Mouse (Mus musculus): Measurements from ENCODE around the gene Sema6d. TPM values are rescaled to one million over a fixed set of nuclear protein-coding genes. Genes with fewer than 3 reads are reported as not detected.

Sema6d gene
- total and polyA plus RNA-seq, 2 experiments from 2014 or later = 22.6 to 64.8 TPM

DNA sequence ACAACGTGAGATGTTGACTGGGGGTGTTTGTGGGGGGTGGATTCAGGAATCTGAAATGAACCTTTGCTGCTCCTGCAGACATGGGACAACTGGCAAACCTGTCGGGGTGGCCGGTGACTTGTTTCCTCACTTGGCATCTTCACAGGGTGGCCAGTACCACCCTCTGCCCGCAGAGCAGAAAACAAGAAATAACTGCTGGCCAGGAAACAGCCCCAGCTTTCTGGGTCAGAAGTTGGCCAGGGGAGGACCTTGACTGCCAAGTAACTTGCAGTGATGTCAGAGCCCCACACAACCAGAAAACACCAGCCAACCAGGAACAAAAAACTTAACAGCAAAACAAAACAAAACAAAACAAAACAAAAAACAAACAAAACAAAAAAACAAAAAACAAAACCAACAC, 518.8 kb downstream of the Sema6d start:
- Histone ChIP-seq H3K9me3 (ENCODE audit: low read length) (no peaks in the 10 kb centered on the region), H3K4me3 (ENCODE audit: low read depth, low read length) (no peak overlapping the region), H3K36me3 (ENCODE audit: insufficient read depth, low read length) (no peaks in the 10 kb centered on the region), H3K27ac (ENCODE audit: low read depth, low read length) (no peak overlapping the region), H3K4me2 (ENCODE audit: low read depth, low read length, poor library complexity, severe bottlenecking) (no peak overlapping the region), H3K4me1 (ENCODE audit: insufficient read depth, low read length) (peaks cover 3% of the 10 kb centered on the region; the same call in 1 of the 2 replicates), H3K27me3 (ENCODE audit: insufficient read depth, low read length) (no peaks in the 10 kb centered on the region), H3K9ac (replicated peaks; ENCODE audit: low read length, poor library complexity, severe bottlenecking) (no peak overlapping the region)
- no peak for TF ChIP-seq CTCF (IDR thresholded peaks at IDR 0.05)
- DNase-seq (ENCODE audit: low spot score) (peak; percentile 50), ATAC-seq (ENCODE audit: low FRiP score) (no peak)
- 60% methylated on average over 4 of the region's 4 CpGs for WGBS

DNA sequence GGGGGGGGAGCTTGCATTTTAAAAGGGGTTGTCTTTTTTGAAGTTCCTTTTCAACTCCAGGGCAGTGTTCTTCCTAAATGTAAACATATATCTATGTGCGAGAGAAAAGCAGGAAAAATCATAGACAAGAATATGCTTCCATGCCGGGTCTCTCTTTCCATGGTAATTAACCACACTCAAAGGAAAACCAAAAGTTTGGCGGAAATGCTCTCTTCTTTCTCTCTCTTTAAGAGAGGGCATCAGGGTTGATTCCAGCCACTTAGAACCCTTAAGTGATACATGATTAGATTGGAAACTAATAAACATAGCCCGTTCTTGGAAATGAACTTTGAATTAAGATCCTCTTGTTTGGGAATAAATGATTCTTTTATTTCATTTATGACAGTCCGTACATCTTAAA, 519.2 kb downstream of the Sema6d start:
- Histone ChIP-seq H3K27ac (ENCODE audit: low read depth, low read length) (no peak overlapping the region), H3K27me3 (ENCODE audit: insufficient read depth, low read length) (no peaks in the 10 kb centered on the region), H3K36me3 (ENCODE audit: insufficient read depth, low read length) (no peaks in the 10 kb centered on the region), H3K9ac (replicated peaks; ENCODE audit: low read length, poor library complexity, severe bottlenecking) (no peak overlapping the region), H3K4me1 (ENCODE audit: insufficient read depth, low read length) (peaks cover 3% of the 10 kb centered on the region; the same call in 1 of the 2 replicates), H3K9me3 (ENCODE audit: low read length) (no peaks in the 10 kb centered on the region), H3K4me3 (ENCODE audit: low read depth, low read length) (peak overlapping the region; percentile 65; the same call in 1 of the 2 replicates), H3K4me2 (ENCODE audit: low read depth, low read length, poor library complexity, severe bottlenecking) (peak overlapping the region; percentile 93)
- DNase-seq (ENCODE audit: low spot score) = no peak
- WGBS = 24% methylated on average over 5 of the region's 5 CpGs
- ATAC-seq (ENCODE audit: low FRiP score) = no peak
- no peak for TF ChIP-seq CTCF (IDR thresholded peaks at IDR 0.05)

DNA sequence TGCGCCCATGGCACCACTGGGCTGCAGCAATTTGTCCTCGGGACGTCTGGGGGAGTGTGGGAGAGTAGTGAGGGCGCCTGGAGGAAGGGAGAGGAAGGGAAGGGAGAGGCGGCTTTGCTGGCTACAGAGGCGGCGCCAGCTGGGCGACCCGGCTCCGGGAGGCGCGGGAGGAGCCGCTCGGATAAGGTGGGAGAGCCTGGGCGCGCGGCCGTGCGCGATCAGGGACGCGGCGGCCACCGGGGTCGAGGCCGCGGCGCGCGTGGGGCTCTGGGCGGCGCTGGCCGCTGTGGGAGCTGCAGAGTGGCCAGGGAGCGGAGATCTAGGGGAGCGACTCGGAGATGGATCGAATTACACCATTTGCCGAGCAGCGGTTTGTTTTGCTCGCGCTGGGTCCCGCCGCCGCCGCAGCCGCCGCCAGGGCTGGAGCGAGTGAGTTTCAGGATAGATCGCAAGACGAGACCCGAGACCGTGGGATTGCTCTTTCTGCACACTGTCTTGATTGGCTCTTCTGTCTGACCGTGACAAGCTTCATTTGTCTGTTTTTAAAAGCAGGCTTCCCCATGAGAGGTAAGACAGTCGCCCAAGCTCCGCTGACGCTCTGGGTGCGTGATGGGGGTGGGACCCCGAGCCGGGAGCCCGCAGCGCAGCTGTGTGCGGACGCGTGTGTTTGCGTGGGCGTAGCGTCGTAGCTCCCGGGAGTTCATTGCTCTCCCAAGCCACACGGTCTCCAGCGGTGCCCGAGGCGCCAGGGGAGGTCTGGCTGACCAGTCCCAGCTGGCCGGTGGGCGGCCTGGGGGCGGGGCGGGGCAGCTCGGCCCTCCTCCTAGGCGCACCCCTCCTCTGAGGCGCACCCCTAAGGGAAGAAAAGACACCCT, 520.2 kb downstream of the Sema6d start:
- under 1% methylated on average over 61 of the region's 80 CpGs for WGBS
- DNase-seq (ENCODE audit: low spot score) (peak; percentile 81), ATAC-seq (ENCODE audit: low FRiP score) (peak; percentile 83)
- H3K9ac ChIP-seq (replicated peaks; ENCODE audit: low read length, poor library complexity, severe bottlenecking) = peak overlapping the region; percentile 67
- H3K9me3 ChIP-seq (ENCODE audit: low read length) = no peaks in the 10 kb centered on the region
- no peaks in the 10 kb centered on the region for H3K36me3 ChIP-seq (ENCODE audit: insufficient read depth, low read length)
- TF ChIP-seq CTCF (IDR thresholded peaks at IDR 0.05) = no peak
- H3K4me3 ChIP-seq (ENCODE audit: low read depth, low read length) = peak overlapping the region; percentile 65
- peak overlapping the region; percentile 70 for H3K27ac ChIP-seq (ENCODE audit: low read depth, low read length)
- peak overlapping the region; percentile 93 for H3K4me2 ChIP-seq (ENCODE audit: low read depth, low read length, poor library complexity, severe bottlenecking)
- peaks cover 3% of the 10 kb centered on the region; the same call in 1 of the 2 replicates for H3K4me1 ChIP-seq (ENCODE audit: insufficient read depth, low read length)
- H3K27me3 ChIP-seq (ENCODE audit: insufficient read depth, low read length) = no peaks in the 10 kb centered on the region

DNA sequence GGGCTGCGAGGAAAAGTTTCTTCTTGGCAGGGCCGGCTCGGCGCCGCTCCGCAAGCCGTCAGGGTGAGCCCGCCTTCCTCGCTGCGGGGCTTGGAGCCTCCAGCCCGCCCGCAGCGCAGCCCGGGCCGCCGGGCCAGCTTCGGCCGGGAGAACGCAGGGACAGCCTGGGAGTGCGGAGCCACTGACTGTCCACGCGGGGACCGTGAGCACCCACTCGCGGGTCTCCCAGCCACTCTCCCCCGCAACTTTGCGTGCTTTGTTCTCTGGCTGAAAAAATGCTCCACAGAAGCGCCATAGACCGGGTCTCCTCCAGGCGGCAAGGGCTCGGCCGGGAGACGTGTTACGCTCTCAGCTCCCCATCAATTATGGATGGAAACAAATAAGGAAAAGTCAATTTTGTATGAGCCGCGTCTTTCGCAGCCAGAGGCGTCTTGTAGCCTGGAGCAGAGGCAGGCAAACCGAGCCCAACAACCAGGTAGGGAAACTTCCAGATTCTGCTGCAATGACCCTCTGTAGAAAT, 520.9 kb downstream of the Sema6d start:
- ATAC-seq (ENCODE audit: low FRiP score) = peak; percentile 57; the same call in 1 of the 2 replicates
- H3K4me1 ChIP-seq (ENCODE audit: insufficient read depth, low read length) = peaks cover 3% of the 10 kb centered on the region; the same call in 1 of the 2 replicates
- peak overlapping the region; percentile 93 for H3K4me2 ChIP-seq (ENCODE audit: low read depth, low read length, poor library complexity, severe bottlenecking)
- WGBS = under 1% methylated on average over 39 of the region's 39 CpGs
- DNase-seq (ENCODE audit: low spot score) = peak; percentile 31
- no peaks in the 10 kb centered on the region for H3K9me3 ChIP-seq (ENCODE audit: low read length)
- no peaks in the 10 kb centered on the region for H3K27me3 ChIP-seq (ENCODE audit: insufficient read depth, low read length)
- TF ChIP-seq CTCF (IDR thresholded peaks at IDR 0.05) = no peak
- H3K36me3 ChIP-seq (ENCODE audit: insufficient read depth, low read length) = no peaks in the 10 kb centered on the region
- peak overlapping the region; percentile 67 for H3K9ac ChIP-seq (replicated peaks; ENCODE audit: low read length, poor library complexity, severe bottlenecking)
- peak overlapping the region; percentile 70 for H3K27ac ChIP-seq (ENCODE audit: low read depth, low read length)
- H3K4me3 ChIP-seq (ENCODE audit: low read depth, low read length) = peak overlapping the region; percentile 65

DNA sequence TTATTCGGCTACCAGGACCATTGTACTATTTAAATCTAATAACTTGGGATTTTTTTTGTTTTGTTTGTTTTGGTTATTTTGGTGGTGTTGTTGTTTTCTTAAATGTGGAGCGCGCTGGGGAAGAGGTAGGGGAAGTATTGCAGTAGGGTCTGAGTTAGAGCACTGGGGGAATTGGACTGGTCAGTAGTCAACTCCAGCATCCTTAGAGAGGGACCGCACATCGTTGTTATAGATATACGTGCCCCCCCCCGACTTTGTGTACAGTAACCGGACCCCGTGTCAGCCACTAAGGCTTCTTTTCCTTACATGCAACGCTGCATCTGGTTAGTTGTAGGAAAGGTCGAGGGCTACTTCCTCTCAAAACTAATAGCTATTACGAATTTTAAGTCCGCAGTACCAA, 521.5 kb downstream of the Sema6d start:
- Histone ChIP-seq H3K4me2 (ENCODE audit: low read depth, low read length, poor library complexity, severe bottlenecking) (peak overlapping the region; percentile 93), H3K9ac (replicated peaks; ENCODE audit: low read length, poor library complexity, severe bottlenecking) (peak overlapping the region; percentile 67), H3K36me3 (ENCODE audit: insufficient read depth, low read length) (no peaks in the 10 kb centered on the region), H3K27me3 (ENCODE audit: insufficient read depth, low read length) (no peaks in the 10 kb centered on the region), H3K4me3 (ENCODE audit: low read depth, low read length) (peak overlapping the region; percentile 65), H3K4me1 (ENCODE audit: insufficient read depth, low read length) (peaks cover 3% of the 10 kb centered on the region; the same call in 1 of the 2 replicates), H3K9me3 (ENCODE audit: low read length) (no peaks in the 10 kb centered on the region), H3K27ac (ENCODE audit: low read depth, low read length) (0 out of 2 replicates have a peak overlapping the region, but pooled peaks have one; percentile 19)
- 20% methylated on average over 13 of the region's 13 CpGs for WGBS
- DNase-seq (ENCODE audit: low spot score) = no peak
- TF ChIP-seq CTCF (IDR thresholded peaks at IDR 0.05) = no peak
- ATAC-seq (ENCODE audit: low FRiP score) = no peak

DNA sequence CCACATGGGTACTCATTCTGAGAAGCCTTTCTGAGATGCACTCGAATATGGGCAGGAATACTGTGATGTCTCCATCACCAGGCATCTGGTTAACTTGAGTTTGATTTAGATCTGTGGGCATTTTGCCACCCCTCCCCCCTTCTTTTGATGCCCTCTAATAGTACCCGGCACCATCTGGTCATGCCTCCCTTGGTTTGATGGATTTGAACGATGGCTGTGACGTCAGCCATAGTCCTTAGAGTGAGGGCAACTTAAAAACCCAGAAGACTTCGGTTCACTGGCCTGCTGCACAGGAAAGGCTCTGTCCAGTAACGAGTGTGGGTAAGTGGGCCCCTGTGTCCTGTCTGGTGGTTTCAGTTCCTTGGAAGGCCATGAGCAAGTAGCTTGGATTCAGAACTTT, 522.5 kb downstream of the Sema6d start:
- DNase-seq (ENCODE audit: low spot score) = peak; percentile 84
- WGBS = 15% methylated on average over 6 of the region's 6 CpGs
- ATAC-seq (ENCODE audit: low FRiP score) = no peak

More for the DNA sequence above, 522.5 kb downstream of the Sema6d start:
- 0 out of 2 replicates have a peak overlapping the region, but pooled peaks have one; percentile 67 for H3K9ac ChIP-seq (replicated peaks; ENCODE audit: low read length, poor library complexity, severe bottlenecking)
- peaks cover 3% of the 10 kb centered on the region; the same call in 1 of the 2 replicates for H3K4me1 ChIP-seq (ENCODE audit: insufficient read depth, low read length)
- H3K9me3 ChIP-seq (ENCODE audit: low read length) = no peaks in the 10 kb centered on the region
- no peak overlapping the region for H3K27ac ChIP-seq (ENCODE audit: low read depth, low read length)
- H3K36me3 ChIP-seq (ENCODE audit: insufficient read depth, low read length) = no peaks in the 10 kb centered on the region
- no peaks in the 10 kb centered on the region for H3K27me3 ChIP-seq (ENCODE audit: insufficient read depth, low read length)
- H3K4me2 ChIP-seq (ENCODE audit: low read depth, low read length, poor library complexity, severe bottlenecking) = peak overlapping the region; percentile 93
- TF ChIP-seq CTCF (IDR thresholded peaks at IDR 0.05) = no peak
- peak overlapping the region; percentile 65 for H3K4me3 ChIP-seq (ENCODE audit: low read depth, low read length)

Data from midbrain, postnatal 0 days (tissue).